Mouse (Mus musculus) cerebellum, postnatal 10 days (tissue): ENCODE measurements at regions not wholly inside any gene's neighbourhood (a gene's known extent, or its start where the extent isn't known, plus 50 kb on each side); places are given as distances from the start of the nearest gene placed in this dataset.
"Not testable (repeated sequence)": the region's sequence is repeated elsewhere in the genome, so short reads cannot be mapped to it uniquely, and the experiment has no call there.

Experiments used
- DNase-seq, 2 experiments: peaks; one replicate each; pipeline ENCODE4 v3.0.0; 2021; ENCODE audit warnings: mixed read lengths in 2 of 2

- DNase-seq: no peak
Observed at GRCm38 (mm10) chr16:55758707-55759067, 80.0 kb downstream of the Nfkbiz start.

- no peak for DNase-seq
Observed at GRCm38 (mm10) chr16:55757952-55758706, 80.6 kb downstream of the Nfkbiz start.

GRCm38 (mm10) chr16:55757422-55757815 is 81.3 kb downstream of the Nfkbiz start:
- DNase-seq: not testable (repeated sequence)

DNA sequence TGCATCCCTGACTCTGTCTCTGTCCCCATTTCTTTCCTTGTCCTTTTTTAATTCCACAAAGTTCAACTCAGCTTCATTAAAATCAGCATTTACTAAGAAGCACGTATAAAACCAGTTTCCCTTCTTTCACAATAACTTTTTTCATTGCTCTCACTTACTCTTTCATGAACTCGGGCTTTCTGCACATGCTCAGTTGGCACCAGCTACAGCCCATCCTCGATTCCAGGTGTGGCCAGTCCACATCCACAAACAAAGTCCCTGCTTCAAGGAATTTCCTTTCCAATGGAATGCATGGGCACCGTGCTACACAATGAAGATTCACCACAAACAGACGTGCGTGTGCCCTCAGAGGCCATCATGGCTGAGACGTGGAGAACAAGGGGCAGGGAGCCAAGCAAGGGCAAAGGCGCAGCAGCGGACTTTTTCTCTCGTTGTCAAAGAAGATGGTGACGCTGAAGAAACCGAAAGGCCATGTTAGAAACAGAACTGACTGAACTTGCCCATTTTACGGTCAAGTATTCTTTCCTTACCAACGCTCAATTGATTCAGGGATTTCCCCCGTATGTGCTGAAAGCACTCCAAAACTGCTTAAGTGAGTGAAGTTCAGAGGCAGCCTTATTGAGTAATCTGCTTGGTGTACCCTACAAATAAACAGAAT is 81.8 kb downstream of the Nfkbiz start:
- no peak for DNase-seq

- no peak for DNase-seq
Observed at GRCm38 (mm10) chr16:55755309-55755832, 83.3 kb downstream of the Nfkbiz start.

GRCm38 (mm10) chr16:55754092-55754763 is 84.5 kb downstream of the Nfkbiz start:
- DNase-seq: no peak

- no peak for DNase-seq
Observed at GRCm38 (mm10) chr16:55753380-55753779, 85.3 kb downstream of the Nfkbiz start.

GRCm38 (mm10) chr16:55747250-55747649 is 91.4 kb downstream of the Nfkbiz start:
- no peak for DNase-seq

GRCm38 (mm10) chr16:55746159-55746558 is 92.5 kb downstream of the Nfkbiz start:
- DNase-seq: no peak

DNA sequence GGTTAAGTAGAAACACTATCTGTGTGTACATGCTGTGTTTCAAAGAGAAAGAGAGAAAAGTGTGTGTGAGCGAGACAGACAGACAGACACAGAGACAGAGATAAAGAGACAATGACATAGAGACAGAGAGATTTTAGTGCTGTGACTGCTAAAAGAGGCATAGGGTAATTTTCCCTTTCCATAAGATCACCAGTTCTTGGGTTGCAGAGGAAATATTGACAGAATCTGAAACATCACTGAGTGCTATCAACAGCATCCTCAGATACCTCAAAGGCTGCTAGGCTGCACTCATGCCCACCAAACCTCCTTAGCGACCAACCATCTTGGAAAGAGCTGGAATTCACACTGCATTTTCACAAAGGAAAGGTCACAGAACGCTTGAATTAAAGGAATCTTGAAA is 93.6 kb downstream of the Nfkbiz start:
- no peak for DNase-seq

- DNase-seq: no peak
Observed at GRCm38 (mm10) chr16:55741099-55741863, 97.4 kb downstream of the Nfkbiz start.

DNA sequence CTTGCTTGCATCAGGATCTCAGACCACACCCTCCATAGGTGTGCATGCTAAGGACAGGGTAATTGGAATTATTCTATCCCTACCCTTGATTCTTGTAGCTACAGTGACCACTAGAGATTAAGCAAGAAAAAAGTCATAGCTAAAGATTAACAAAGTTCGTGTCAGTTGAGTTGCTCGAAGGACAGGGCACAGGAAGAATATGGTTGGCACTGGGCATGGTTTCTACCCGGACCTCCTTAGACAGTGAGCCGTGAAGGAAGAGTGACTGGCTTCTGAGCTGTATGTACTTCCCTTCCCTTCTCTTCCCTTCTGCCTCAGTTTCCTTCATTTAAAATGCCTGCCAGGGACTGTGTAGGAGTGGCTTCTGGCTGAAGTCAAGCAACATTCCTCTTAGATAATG is 100.0 kb downstream of the Nfkbiz start:
- no peak for DNase-seq

DNA sequence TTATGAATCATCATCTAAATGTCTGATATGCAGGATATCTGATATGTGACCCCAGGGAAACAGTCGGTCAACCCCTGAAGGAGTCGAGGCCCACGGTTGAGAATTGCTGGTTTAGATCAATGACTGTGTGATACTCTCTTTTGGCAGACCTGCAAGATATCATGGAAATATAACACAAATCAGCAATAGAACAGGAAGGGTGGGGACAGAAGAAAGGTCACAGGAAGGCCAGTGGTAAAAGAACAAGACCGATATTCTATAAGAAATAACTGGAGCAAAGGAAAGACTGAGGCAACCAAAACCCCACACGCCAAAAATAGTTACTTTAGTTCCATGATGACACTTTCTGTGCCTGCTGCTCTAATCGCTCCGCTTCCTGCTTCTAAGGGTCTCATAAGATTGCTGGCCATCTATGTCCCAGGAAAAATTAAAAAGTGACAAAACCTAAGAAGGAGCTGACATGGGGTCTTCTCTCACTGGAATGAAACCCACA is 103.2 kb downstream of the Nfkbiz start:
- no peak for DNase-seq

DNA sequence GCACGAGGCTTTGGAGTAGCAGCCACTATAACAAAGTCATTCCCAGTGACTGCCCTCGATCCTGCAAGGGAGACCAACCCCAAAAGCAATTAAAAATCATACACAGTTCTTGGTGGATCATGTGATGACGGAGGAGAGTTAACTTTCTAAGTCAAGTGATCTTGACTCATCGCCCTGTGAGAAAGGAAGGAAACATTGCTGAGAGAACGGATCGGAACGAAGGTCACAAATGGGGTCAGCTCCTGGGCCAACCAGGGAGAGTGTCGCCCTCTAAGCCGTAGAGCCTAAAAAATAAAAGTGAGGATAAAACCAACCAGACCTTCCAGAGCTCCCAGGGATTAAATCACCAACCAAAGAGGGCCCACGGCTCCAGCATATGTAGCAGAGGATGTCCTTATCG is 104.4 kb downstream of the Nfkbiz start:
- DNase-seq: no peak

DNA sequence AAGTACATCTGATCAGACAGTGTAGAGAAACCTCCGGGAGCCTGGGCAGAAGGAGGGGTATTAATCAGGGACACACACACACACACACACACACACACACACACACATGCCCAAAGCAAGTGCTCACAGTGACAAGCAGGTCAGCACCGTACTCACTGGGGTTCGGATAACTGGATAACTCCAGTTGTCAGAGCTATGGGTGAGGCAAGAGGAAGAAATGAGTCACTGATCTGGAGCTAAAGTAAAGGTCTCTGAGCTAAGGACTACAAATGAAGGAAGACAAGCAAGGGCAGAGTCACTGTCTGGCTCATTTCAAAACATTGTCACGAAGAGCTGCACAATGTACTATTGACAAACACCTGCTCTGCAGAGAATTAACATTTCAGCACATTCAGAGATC is 104.9 kb downstream of the Nfkbiz start:
- no peak for DNase-seq

DNA sequence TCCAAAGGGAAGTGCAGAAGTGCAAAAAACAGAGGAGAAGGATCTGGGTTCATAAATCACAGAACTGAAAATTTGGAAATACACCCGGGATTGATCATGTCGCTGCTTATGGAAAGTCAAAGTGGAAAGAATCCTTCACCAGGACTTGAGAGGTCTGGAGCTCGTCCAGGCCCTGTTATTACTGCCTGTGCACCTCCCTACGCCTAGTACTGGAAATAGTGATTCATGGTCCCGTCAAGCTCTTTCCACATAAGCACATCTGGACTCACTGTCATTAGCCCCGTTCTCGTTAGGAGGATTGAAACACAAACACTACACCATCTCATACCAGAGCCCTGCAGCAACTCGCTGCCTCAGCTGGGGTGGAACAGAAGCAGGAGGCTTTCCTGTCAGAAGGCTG is 107.7 kb downstream of the Nfkbiz start:
- DNase-seq: no peak

DNA sequence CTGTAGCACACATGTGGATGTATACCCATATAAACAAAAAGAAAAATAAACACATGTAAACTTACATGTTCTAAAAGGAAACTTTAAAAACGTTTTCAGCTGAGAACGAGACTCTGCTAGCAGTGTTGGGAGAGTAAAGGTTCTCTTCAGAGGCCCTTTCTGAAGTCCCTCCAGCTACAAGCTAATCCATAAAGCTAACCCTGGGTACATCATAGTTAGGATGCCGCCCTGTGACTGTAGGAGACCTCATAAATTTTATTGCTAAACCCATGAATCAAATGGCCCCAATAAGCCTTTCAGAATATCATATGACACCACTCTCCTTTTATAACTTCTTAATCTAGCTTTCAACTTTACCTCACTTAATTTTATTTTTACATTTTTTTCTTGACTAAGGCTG is 112.2 kb downstream of the Nfkbiz start:
- no peak for DNase-seq

- peak; percentile 20 to 47 for DNase-seq
Observed at GRCm38 (mm10) chr16:55720430-55720829, 118.3 kb downstream of the Nfkbiz start.

- no peak for DNase-seq
Observed at GRCm38 (mm10) chr16:55710017-55710416, 128.7 kb downstream of the Nfkbiz start.

GRCm38 (mm10) chr16:55706502-55706901 is 132.2 kb downstream of the Nfkbiz start:
- no peak for DNase-seq

DNA sequence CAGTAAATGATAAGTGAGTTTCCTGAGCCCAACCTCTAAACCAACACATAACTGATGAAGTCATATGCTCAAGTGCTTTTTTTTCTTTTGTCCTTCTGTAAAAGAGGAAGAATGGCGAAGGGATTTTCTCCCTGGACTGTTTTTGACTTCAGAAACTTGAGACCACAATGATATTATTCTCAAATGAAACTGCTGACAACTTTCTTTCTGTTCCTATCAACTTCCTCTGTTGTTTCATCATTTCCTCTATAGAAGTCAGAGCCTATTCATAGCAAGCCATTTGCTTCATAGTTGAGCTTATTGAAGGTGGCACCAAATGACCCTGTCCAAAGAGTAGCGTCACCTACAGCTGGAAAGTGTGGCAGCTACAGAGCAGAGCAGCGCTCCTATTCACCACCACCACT is 140.2 kb downstream of the Nfkbiz start:
- no peak for DNase-seq

DNA sequence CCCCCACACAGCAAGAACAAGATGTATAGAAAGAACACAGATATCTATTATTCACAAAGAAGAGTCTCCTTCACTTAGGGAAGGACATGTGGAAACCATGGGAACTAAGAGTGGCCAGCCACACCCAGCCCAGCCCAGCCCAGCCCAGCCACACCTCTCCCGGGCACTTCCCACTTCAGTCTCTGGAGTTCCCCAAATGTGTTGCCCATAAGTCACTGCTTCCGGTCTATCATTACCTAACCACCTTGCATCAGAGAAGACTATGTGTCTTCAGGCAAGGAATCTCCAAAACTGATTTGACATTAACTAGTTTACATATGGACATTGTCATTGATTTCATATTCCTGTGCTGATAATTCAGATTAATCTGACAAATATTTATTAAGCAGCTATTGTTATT is 147.6 kb downstream of the Nfkbiz start:
- DNase-seq: no peak

DNA sequence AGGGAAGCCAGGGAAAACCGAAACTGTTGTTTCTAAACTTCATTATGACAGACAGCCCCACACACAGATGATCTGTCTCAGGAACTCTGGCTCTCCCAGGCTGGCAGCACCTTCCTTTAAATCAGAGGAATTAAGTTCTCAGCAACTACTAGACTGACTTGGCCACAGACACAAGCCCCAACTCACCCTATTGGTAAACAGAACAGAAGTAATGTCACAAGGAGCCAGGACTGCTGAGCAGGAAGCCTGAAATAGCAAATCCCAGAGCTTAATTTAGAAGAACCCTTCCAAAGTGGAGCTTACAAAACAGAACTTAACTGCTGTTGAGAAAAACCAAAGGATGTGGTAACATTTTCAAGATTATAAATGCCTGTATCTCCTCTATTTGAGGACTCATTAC is 174.8 kb downstream of the Nfkbiz start:
- DNase-seq: no peak
